Mouse (Mus musculus): Measurements from ENCODE around the gene Mrpl9.

DNA sequence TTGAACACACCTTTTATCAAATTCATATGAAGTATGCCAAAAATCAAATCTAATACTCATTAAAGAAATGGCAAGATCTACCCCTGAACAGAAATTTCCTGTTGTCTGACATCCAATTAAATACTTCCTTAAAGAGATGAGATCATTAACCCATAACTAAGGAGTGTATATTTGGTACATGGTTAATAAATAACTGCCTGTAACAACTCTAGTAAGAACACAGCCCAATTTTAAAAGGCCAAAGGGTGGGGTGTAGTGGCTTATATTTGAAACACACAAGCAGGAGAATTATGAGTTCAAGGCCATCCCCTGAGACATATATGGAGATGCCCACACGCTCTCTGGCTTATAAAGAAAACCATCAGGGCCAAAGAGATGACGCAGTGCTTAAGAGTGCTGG is 6.3 kb downstream of the Mrpl9 start:
- TF ChIP-seq TAL1 (IDR thresholded peaks at IDR 0.05; ENCODE audit: low read length), result no peak
- no peak for TF ChIP-seq GATA1 (IDR thresholded peaks at IDR 0.05; ENCODE audit: low read length)

All from erythroblast, embryonic 14.5 days (primary cell).